Mouse (Mus musculus) heart, postnatal 36 days (tissue): ENCODE measurements around the gene Ift27. TPM values are rescaled to one million over a fixed set of nuclear protein-coding genes. Genes with fewer than 3 reads are reported as not detected.

Source experiments
- DNase-seq, 2 experiments: peaks; one replicate each; pipeline ENCODE4 v3.0.0; 2021 to 2022
- intact Hi-C: fragments of 180-260 bp; cut with DNase I; formaldehyde crosslinking; loops from one replicate; pipeline ENCODE4 v1.15.1; 2025
- total RNA-seq, 2 experiments: library from RNA; stranded (reverse); gene quantifications; 2 replicates each; pipeline ENCODE4 v1.2.3; 2021

The Ift27 gene
- total RNA-seq, 2 experiments from 2014 or later: 11.4 to 13.4 TPM

- intact Hi-C loops: no loop called here
- DNase-seq: no peak
These were observed 56.2 kb downstream of the Ift27 start for GRCm38 (mm10) chr15:78117731-78118130.

- DNase-seq: no peak
- intact Hi-C loops: no loop called here
These were observed 57.0 kb downstream of the Ift27 start for GRCm38 (mm10) chr15:78116936-78117335.

- intact Hi-C loops: no loop called here
- DNase-seq: no peak
These were observed 57.7 kb downstream of the Ift27 start for GRCm38 (mm10) chr15:78116244-78116643.

Other genes starting within 250 kb of the Ift27 start
- 100 to 1,000 TPM; 276 to 279 TPM for gene Txn2, start 245.1 kb downstream of the Ift27 start, total RNA-seq
- gene Foxred2, start 217.4 kb downstream of the Ift27 start, total RNA-seq: under 1 TPM; 0.44 to 0.57 TPM
- gene Eif3d, start 203.3 kb downstream of the Ift27 start, total RNA-seq: 10 to 100 TPM; 63.6 to 73.2 TPM
- gene Cacng2, start 54.1 kb downstream of the Ift27 start, total RNA-seq: not detected
- gene Pvalb, start 32.3 kb upstream of the Ift27 start, total RNA-seq: under 1 TPM; 0.42 to 0.57 TPM
- 1 to 10 TPM; 1.0 to 3.2 TPM for gene Ncf4, start 70.7 kb upstream of the Ift27 start, total RNA-seq
- under 1 TPM; 0.68 to 0.86 TPM for gene Csf2rb2, start 131.6 kb upstream of the Ift27 start, total RNA-seq
- 1 to 10 TPM; 2.5 to 2.6 TPM for gene Csf2rb, start 151.6 kb upstream of the Ift27 start, total RNA-seq
- gene Tex33, start 221.8 kb upstream of the Ift27 start, total RNA-seq: not detected
- 10 to 100 TPM; 20.2 to 24.4 TPM for gene Tst, start 231.8 kb upstream of the Ift27 start, total RNA-seq
- 10 to 100 TPM; 40.9 to 42.3 TPM for gene Mpst, start 232.3 kb upstream of the Ift27 start, total RNA-seq